Mouse (Mus musculus): Measurements from ENCODE around the gene Prpf40b. TPM values are rescaled to one million over a fixed set of nuclear protein-coding genes. Genes with fewer than 3 reads are reported as not detected.

Prpf40b gene
- total RNA-seq, 2 experiments from 2014 or later: 81.5 to 116 TPM

GRCm38 (mm10) chr15:99330324-99330723 lies 35.4 kb downstream of the Prpf40b start:
- no peak for DNase-seq (ENCODE audit: extremely low spot score in 1 of 2, low spot score in 1 of 2)

GRCm38 (mm10) chr15:99331341-99331740 lies 36.5 kb downstream of the Prpf40b start:
- DNase-seq (ENCODE audit: extremely low spot score in 1 of 2, low spot score in 1 of 2): no peak

DNA sequence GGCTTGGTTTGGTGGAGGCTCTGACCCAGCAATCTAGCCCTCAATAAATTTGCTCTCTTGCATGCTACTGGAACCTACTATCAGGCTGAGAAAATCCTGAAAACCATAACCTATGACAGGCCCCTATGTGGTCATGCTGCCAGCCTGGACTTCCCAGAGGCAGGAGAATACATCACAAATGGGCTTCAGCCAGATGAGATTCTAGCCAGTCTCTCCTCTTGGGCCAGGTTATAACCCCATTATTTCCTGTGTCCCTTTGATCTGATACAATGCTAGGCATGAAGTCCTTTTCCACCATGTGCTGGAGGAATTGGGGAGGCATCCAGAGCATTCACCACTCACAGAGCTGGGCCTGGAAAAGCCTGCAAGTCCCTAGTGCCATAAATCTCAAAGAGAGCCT lies 37.2 kb downstream of the Prpf40b start:
- no peak for DNase-seq (ENCODE audit: extremely low spot score in 1 of 2, low spot score in 1 of 2)

- no peak for DNase-seq (ENCODE audit: extremely low spot score in 1 of 2, low spot score in 1 of 2)
Measured at GRCm38 (mm10) chr15:99332921-99333675, 38.2 kb downstream of the Prpf40b start.

GRCm38 (mm10) chr15:99333676-99334065 lies 38.8 kb downstream of the Prpf40b start:
- no peak for DNase-seq (ENCODE audit: extremely low spot score in 1 of 2, low spot score in 1 of 2)

GRCm38 (mm10) chr15:99334500-99334899 lies 39.6 kb downstream of the Prpf40b start:
- no peak for DNase-seq (ENCODE audit: extremely low spot score in 1 of 2, low spot score in 1 of 2)

- no peak for DNase-seq (ENCODE audit: extremely low spot score in 1 of 2, low spot score in 1 of 2)
Measured at GRCm38 (mm10) chr15:99335801-99336320, 41.0 kb downstream of the Prpf40b start.

DNA sequence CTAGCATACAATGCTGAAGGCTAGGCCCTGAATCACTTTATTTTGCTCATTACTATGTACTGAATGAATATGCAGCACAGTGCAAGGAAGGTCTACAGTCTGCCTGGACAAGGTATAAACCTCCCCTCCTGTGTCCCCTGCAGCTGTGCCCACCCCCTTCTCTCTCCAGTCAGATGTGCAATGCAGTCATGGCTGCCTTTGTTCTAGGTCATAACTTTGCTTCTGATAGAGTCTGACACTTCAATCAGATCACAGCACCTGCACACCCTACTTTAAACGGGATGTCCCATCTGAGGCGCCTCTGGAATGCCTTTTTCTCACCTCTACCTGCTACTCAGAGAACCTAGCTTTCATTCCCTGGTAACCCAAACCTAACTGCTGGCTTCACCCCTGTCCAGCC lies 44.0 kb downstream of the Prpf40b start:
- DNase-seq (ENCODE audit: extremely low spot score in 1 of 2, low spot score in 1 of 2): no peak

GRCm38 (mm10) chr15:99339669-99340068 lies 44.8 kb downstream of the Prpf40b start:
- no peak for DNase-seq (ENCODE audit: extremely low spot score in 1 of 2, low spot score in 1 of 2)

DNA sequence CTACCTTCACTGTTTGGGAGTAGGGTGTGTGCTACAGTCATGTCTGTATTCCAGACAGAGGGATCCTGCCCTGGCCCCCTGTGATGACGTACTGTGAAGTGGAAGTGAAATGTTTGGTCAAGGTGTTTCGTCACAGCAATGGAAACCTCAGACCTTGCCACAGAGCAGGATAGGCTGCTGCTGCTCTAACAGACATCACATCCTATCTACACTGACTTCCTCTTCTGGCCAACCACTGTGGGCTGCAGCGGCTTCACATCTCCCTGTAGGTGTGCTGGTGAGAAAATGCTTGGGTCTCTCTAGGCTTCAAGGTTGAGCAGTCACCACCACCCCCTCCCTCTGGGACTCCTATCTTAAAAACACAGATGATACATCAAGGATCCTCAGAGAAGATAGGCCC lies 46.2 kb downstream of the Prpf40b start:
- DNase-seq (ENCODE audit: extremely low spot score in 1 of 2, low spot score in 1 of 2): no peak

DNA sequence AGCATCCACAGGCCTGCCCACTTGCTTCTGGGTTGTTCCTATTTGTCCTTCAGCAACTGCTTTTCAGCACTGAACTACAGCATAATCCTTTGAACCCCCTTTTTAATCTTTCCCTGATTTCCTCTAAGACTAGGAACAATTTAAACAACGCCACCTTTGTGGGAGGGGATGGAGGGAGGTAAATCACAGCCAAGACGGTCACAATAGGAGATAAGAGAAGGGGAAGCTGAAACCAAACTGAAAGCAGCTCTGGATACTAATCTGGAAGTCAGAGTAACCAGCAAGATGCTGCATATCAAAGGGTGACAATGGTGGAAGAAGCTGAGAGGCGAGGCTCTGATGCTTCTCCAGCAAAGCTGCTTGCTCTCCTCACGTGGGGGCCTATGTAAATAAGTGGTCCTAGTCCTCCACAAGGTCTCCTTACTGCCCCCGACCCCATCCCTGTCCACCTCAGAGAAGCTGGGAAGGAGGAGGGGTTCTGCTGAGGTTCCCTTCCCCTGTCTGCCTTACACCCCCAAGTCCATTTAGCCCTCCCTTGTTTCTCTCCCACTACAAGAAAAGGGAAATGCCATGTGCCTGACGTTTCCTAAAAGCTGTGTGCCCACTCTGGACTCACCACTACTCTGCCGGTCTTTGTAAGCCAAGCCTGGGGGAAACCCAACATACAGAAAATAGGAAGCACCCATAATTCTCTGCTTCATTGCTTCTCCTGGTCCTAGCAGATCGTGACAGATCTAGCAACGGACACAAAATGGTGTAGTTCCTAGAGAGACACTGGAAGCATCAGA lies 47.5 kb downstream of the Prpf40b start:
- no peak for DNase-seq (ENCODE audit: extremely low spot score in 1 of 2, low spot score in 1 of 2)

DNA sequence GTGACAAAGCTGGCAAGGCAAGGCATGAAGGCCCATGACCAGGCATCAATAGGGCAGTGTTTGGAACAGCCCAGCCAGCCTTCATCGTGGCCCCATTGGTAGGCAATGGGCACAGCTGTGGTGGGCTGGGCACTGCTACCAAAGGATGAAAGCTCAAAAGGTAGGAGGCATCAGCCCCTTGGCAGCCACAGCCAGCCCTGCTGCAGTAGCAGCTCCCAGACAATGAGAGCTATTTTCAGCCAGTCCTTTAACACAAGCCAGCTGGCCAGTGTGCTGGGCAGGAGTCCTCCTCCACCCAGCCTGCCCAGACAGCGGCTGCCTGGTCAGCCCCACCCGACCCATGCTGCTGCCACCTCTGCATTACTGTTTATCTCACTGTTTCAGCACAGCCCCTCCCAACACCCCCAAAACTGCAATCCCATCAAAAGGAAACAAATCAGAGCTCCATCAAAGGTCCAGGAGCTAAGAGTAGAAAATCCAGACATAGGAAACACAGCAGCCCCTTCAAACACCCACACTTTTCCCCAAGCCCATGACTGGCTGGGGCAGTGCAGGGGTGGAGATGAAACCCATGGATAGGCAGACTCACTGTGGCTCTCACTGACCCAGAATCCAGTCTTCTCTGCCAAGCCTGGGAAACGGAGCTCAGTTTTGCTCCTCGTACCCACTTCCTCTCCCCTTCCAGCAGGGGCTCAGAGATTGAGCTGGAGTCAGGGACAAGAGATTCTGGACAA lies 48.7 kb downstream of the Prpf40b start:
- peak in 1 of 2 experiments; percentile 25 for DNase-seq (ENCODE audit: extremely low spot score in 1 of 2, low spot score in 1 of 2)

GRCm38 (mm10) chr15:99344148-99344870 lies 49.4 kb downstream of the Prpf40b start:
- DNase-seq (ENCODE audit: extremely low spot score in 1 of 2, low spot score in 1 of 2): no peak

DNA sequence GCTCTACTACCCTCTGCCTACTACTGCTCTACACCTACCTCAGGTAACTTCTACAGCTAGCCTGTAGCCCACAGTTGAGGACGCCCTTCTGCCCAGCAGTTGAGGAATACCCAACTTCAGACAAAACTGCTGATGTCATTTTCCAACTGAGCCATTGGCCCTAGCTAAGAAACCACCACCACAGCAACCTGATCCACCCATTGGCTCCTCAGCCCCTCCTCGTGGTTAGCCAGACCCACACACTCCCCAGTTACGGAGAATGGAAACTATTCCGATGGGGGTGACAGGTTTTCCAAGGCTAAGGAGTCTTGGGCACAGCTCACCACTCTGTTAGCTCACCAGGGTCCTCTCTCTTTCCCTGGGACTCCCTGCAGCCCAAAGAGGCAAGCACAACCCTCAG lies 50.1 kb downstream of the Prpf40b start:
- DNase-seq (ENCODE audit: extremely low spot score in 1 of 2, low spot score in 1 of 2): no peak

DNA sequence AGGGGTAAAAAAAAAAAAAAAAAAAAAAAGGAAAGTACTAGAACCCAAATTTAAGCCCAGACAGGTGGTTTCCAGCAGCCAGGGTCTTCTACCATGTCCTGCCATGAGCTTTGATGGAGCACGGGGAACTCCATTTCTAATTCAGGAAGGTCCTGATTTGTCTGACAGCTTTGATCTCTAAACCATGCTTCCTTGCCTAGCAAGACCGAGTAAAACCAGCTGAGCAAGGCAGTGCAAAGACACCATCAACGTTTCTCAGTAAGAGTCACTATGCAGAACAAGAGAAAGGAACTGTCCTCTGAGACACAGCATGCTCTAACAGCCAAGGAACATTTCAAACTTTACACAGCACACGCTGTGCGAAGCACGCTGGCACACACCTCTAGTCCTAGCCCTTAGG lies 56.7 kb downstream of the Prpf40b start:
- DNase-seq (ENCODE audit: extremely low spot score in 1 of 2, low spot score in 1 of 2): no peak

DNA sequence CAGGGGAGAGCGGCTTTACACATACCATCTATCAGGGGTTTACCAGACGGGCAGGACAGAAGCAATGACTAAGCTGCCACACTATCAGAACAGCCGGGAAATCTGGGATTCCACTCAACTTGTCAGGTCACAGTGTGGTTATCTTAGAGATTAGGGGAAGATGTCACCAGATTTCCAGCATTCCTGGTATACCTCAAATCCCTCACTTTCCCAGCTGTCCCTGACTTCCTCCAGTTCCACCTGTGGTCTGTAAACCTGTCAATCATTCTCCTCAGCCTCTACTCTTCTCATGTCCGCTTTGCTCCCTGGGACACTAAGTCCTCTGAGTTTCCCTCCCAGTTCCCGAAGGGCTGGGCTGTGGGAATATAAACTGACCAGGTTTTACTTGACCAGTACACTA lies 57.4 kb downstream of the Prpf40b start:
- no peak for DNase-seq (ENCODE audit: extremely low spot score in 1 of 2, low spot score in 1 of 2)

- no peak for DNase-seq (ENCODE audit: extremely low spot score in 1 of 2, low spot score in 1 of 2)
Measured at GRCm38 (mm10) chr15:99355660-99356059, 60.8 kb downstream of the Prpf40b start.

- no peak for DNase-seq (ENCODE audit: extremely low spot score in 1 of 2, low spot score in 1 of 2)
Measured at GRCm38 (mm10) chr15:99356462-99356861, 61.6 kb downstream of the Prpf40b start.

DNA sequence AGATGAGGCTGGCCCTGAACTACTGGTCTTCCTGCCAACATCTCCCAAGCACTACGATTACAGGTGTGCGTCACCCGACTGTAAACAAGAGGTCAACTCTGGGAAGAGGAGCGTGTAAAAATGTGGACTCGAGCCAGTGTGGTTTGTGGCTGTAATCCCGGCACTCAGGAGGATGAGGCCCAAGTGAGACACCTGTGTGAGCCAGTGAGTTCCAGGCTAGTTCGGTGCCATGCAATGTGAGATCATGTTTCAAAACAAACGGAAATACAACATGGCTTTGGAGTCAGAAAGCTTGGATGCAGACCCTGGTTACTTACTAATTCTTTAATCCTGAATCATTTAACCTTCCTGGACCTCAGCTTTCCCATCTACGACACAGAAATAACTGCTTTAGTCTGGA lies 64.1 kb downstream of the Prpf40b start:
- DNase-seq (ENCODE audit: extremely low spot score in 1 of 2, low spot score in 1 of 2): no peak

DNA sequence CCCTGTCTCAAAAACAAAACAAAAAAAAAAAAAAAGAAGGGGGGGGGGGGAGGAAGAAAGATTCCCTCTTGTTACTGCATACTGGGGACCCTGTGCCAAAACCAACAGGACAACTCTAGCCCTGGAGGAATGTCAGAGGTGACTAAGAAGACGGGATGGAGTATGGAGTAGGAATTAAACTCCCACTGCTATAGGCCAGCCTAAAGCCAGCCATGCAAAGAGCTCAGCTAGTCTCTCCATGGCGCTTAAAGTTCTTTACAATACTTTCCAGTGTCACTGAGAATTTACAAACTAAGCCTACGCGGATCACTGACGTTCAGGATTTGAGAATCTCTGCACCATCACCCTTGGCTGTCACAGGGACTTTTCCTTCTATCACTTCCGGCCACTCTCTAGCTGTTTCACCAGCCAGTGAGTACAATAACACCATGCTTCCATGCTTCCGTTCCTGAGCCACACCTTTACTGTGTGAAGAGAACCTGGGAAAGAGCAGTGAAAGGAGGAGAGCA lies 69.2 kb downstream of the Prpf40b start:
- DNase-seq (ENCODE audit: extremely low spot score in 1 of 2, low spot score in 1 of 2): no peak
